Mouse (Mus musculus): Measurements from ENCODE around the gene Sypl2. TPM values are rescaled to one million over a fixed set of nuclear protein-coding genes. Genes with fewer than 3 reads are reported as not detected.

Sypl2 gene
- polyA plus RNA-seq, 1 experiment, result 2.7 TPM

GRCm38 (mm10) chr3:108169199-108169598 is 57.2 kb downstream of the Sypl2 start:
- Histone ChIP-seq H3K27ac (replicated peaks; ENCODE audit: low read depth, low read length) (no peak overlapping the region), H3K4me3 (ENCODE audit: insufficient read depth, low read depth, low read length) (no peak overlapping the region), H3K4me1 (ENCODE audit: control insufficient read depth, insufficient read depth, insufficient read length, low read length) (no peaks in the 10 kb centered on the region; the same call in 1 of the 2 replicates)

- H3K27ac ChIP-seq (replicated peaks; ENCODE audit: low read depth, low read length), result no peak overlapping the region
- H3K4me1 ChIP-seq (ENCODE audit: control insufficient read depth, insufficient read depth, insufficient read length, low read length), result no peaks in the 10 kb centered on the region; the same call in 1 of the 2 replicates
- no peak overlapping the region for H3K4me3 ChIP-seq (ENCODE audit: insufficient read depth, low read depth, low read length)
These were observed 58.9 kb downstream of the Sypl2 start for GRCm38 (mm10) chr3:108167499-108167898.

- Histone ChIP-seq H3K27ac (replicated peaks; ENCODE audit: low read depth, low read length) (no peak overlapping the region), H3K4me1 (ENCODE audit: control insufficient read depth, insufficient read depth, insufficient read length, low read length) (no peaks in the 10 kb centered on the region; the same call in 1 of the 2 replicates), H3K4me3 (ENCODE audit: insufficient read depth, low read depth, low read length) (no peak overlapping the region)
These were observed 59.8 kb downstream of the Sypl2 start for GRCm38 (mm10) chr3:108166486-108167211.

GRCm38 (mm10) chr3:108165532-108166315 is 60.7 kb downstream of the Sypl2 start:
- no peak overlapping the region for H3K4me3 ChIP-seq (ENCODE audit: insufficient read depth, low read depth, low read length)
- no peak overlapping the region for H3K27ac ChIP-seq (replicated peaks; ENCODE audit: low read depth, low read length)
- H3K4me1 ChIP-seq (ENCODE audit: control insufficient read depth, insufficient read depth, insufficient read length, low read length), result no peaks in the 10 kb centered on the region; the same call in 1 of the 2 replicates

- no peak overlapping the region for H3K27ac ChIP-seq (replicated peaks; ENCODE audit: low read depth, low read length)
- H3K4me1 ChIP-seq (ENCODE audit: control insufficient read depth, insufficient read depth, insufficient read length, low read length), result no peaks in the 10 kb centered on the region; the same call in 1 of the 2 replicates
- H3K4me3 ChIP-seq (ENCODE audit: insufficient read depth, low read depth, low read length), result no peak overlapping the region
These were observed 61.6 kb downstream of the Sypl2 start for GRCm38 (mm10) chr3:108164807-108165206.

- Histone ChIP-seq H3K4me3 (ENCODE audit: insufficient read depth, low read depth, low read length) (no peak overlapping the region), H3K4me1 (ENCODE audit: control insufficient read depth, insufficient read depth, insufficient read length, low read length) (no peaks in the 10 kb centered on the region; the same call in 1 of the 2 replicates)
These were observed 62.4 kb downstream of the Sypl2 start for GRCm38 (mm10) chr3:108164091-108164490.

More at GRCm38 (mm10) chr3:108164091-108164490, 62.4 kb downstream of the Sypl2 start:
- no peak overlapping the region for H3K27ac ChIP-seq (replicated peaks; ENCODE audit: low read depth, low read length)

Other genes starting within 250 kb of the Sypl2 start
- gene Gstm2, start 240.2 kb downstream of the Sypl2 start, polyA plus RNA-seq (2012; ENCODE audit: insufficient read depth, insufficient read length, missing spikeins), result 116 and 122 TPM in 2 replicates
- gene Gstm1, start 208.7 kb downstream of the Sypl2 start, polyA plus RNA-seq (2012; ENCODE audit: insufficient read depth, insufficient read length, missing spikeins), result 393 and 398 TPM in 2 replicates
- 17.4 and 30.2 TPM in 2 replicates for gene Gstm4, start 181.8 kb downstream of the Sypl2 start, polyA plus RNA-seq (2012; ENCODE audit: insufficient read depth, insufficient read length, missing spikeins)
- 13.5 and 16.4 TPM in 2 replicates for gene Ampd2, start 140.0 kb downstream of the Sypl2 start, polyA plus RNA-seq (2012; ENCODE audit: insufficient read depth, insufficient read length, missing spikeins)
- gene Gnat2, start 133.9 kb downstream of the Sypl2 start, polyA plus RNA-seq (2012; ENCODE audit: insufficient read depth, insufficient read length, missing spikeins), result not detected in 2 replicates
- gene Gnai3, start 80.5 kb downstream of the Sypl2 start, polyA plus RNA-seq (2012; ENCODE audit: insufficient read depth, insufficient read length, missing spikeins), result 20.7 and 24.7 TPM in 2 replicates
- not detected in 2 replicates for gene Gpr61, start 71.8 kb downstream of the Sypl2 start, polyA plus RNA-seq (2012; ENCODE audit: insufficient read depth, insufficient read length, missing spikeins)
- gene Amigo1, start 40.3 kb downstream of the Sypl2 start, polyA plus RNA-seq (2012; ENCODE audit: insufficient read depth, insufficient read length, missing spikeins), result 5.8 and 10.1 TPM in 2 replicates
- 3.5 and 4.8 TPM in 2 replicates for gene Cyb561d1, start 25.4 kb downstream of the Sypl2 start, polyA plus RNA-seq (2012; ENCODE audit: insufficient read depth, insufficient read length, missing spikeins)
- gene Atxn7l2, start 15.7 kb downstream of the Sypl2 start, polyA plus RNA-seq (2012; ENCODE audit: insufficient read depth, insufficient read length, missing spikeins), result 0.91 and 2.4 TPM in 2 replicates
- 99.2 and 140 TPM in 2 replicates for gene Psma5, start 30.3 kb upstream of the Sypl2 start, polyA plus RNA-seq (2012; ENCODE audit: insufficient read depth, insufficient read length, missing spikeins)
- gene Sort1, start 57.4 kb upstream of the Sypl2 start, polyA plus RNA-seq (2012; ENCODE audit: insufficient read depth, insufficient read length, missing spikeins), result 53.0 and 68.1 TPM in 2 replicates
- gene Mybphl, start 138.3 kb upstream of the Sypl2 start, polyA plus RNA-seq (2012; ENCODE audit: insufficient read depth, insufficient read length, missing spikeins), result not detected in 2 replicates
- not detected in 2 replicates for gene Psrc1, start 157.2 kb upstream of the Sypl2 start, polyA plus RNA-seq (2012; ENCODE audit: insufficient read depth, insufficient read length, missing spikeins)
- gene Celsr2, start 188.9 kb upstream of the Sypl2 start, polyA plus RNA-seq (2012; ENCODE audit: insufficient read depth, insufficient read length, missing spikeins), result 2.4 and 4.0 TPM in 2 replicates
- gene Sars, start 218.6 kb upstream of the Sypl2 start, polyA plus RNA-seq (2012; ENCODE audit: insufficient read depth, insufficient read length, missing spikeins), result 87.8 and 101 TPM in 2 replicates

Measured in brown adipose tissue, adult 24 weeks (tissue).